In genomic region chr2:181241602-181242313, GRCm38 (mm10) we compare ENCODE assay signal across 8 mouse cellular contexts. TPM values are rescaled to one million over a fixed set of nuclear protein-coding genes. Genes with fewer than 3 reads are reported as not detected.
A peak's percentile ranks its signal among the peaks of the same experiment; 100 is the strongest.
DNase-seq lines count a peak whose midpoint lies in the region; ATAC-seq lines count a peak whose summit lies in the region.

TSS of gene Helz2 (minus strand) at chr2:181242027.

- no peaks in the 10 kb centered on the region for H3K9me3 ChIP-seq in forebrain, embryonic 14.5 days (replicated peaks; ENCODE audit: control insufficient read depth, low read length)
- H3K9me3 ChIP-seq in liver, embryonic 15.5 days (replicated peaks) = no peaks in the 10 kb centered on the region
- H3K9me3 ChIP-seq in neural tube, embryonic 14.5 days (ENCODE audit: control insufficient read depth, low read length) = no peaks in the 10 kb centered on the region

- 12% methylated on average over 16 of the region's 16 CpGs for WGBS in forebrain, embryonic 14.5 days
- WGBS in liver, embryonic 15.5 days (ENCODE audit: insufficient replicate concordance) = 4% methylated on average over 16 of the region's 16 CpGs
- WGBS in neural tube, embryonic 14.5 days = 11% methylated on average over 16 of the region's 16 CpGs

- peak within 1 kb of the TSS; percentile 14 for H3K4me3 ChIP-seq in forebrain, embryonic 14.5 days (ENCODE audit: low read depth, low read length)
- H3K4me3 ChIP-seq in liver, embryonic 15.5 days (replicated peaks) = peak within 1 kb of the TSS; percentile 76
- peak within 1 kb of the TSS; percentile 16; the same call in 1 of the 2 replicates for H3K4me3 ChIP-seq in neural tube, embryonic 14.5 days (ENCODE audit: low read depth, low read length)

- H3K9ac ChIP-seq in forebrain, embryonic 14.5 days (ENCODE audit: low read length) = peak within 1 kb of the TSS; percentile 29; the same call in 1 of the 2 replicates
- peak within 1 kb of the TSS; percentile 79 for H3K9ac ChIP-seq in liver, embryonic 15.5 days
- H3K9ac ChIP-seq in neural tube, embryonic 14.5 days (replicated peaks; ENCODE audit: low read depth, low read length) = no peak within 1 kb of the TSS; the same call in 1 of the 2 replicates

- H3K27me3 ChIP-seq in forebrain, embryonic 14.5 days (replicated peaks; ENCODE audit: control insufficient read depth, insufficient read depth, low read length) = no peaks in the 10 kb centered on the region
- no peaks in the 10 kb centered on the region for H3K27me3 ChIP-seq in liver, embryonic 15.5 days
- H3K27me3 ChIP-seq in neural tube, embryonic 14.5 days (ENCODE audit: control insufficient read depth, insufficient read depth, low read length) = no peaks in the 10 kb centered on the region

- ATAC-seq in forebrain, embryonic 14.5 days = no peak
- ATAC-seq in liver, embryonic 15.5 days (ENCODE audit: insufficient read depth) = peak; percentile 72
- ATAC-seq in neural tube, embryonic 14.5 days (ENCODE audit: low read depth) = no peak

- H3K36me3 ChIP-seq in forebrain, embryonic 14.5 days (ENCODE audit: control insufficient read depth, insufficient read depth, low read length) = no peaks in the 10 kb centered on the region
- H3K36me3 ChIP-seq in liver, embryonic 15.5 days (replicated peaks) = peaks cover 35% of the 10 kb centered on the region
- no peaks in the 10 kb centered on the region for H3K36me3 ChIP-seq in neural tube, embryonic 14.5 days (ENCODE audit: control insufficient read depth, insufficient read depth, low read length)

- H3K4me2 ChIP-seq in forebrain, embryonic 14.5 days (ENCODE audit: low read length) = peak within 1 kb of the TSS; percentile 40
- H3K4me2 ChIP-seq in liver, embryonic 15.5 days = peak within 1 kb of the TSS; percentile 79
- peak within 1 kb of the TSS; percentile 34; the same call in 1 of the 2 replicates for H3K4me2 ChIP-seq in neural tube, embryonic 14.5 days (ENCODE audit: low read depth, low read length)

- 0 out of 2 replicates have a peak, but pooled peaks cover 3% of the 10 kb centered on the region for H3K4me1 ChIP-seq in forebrain, embryonic 14.5 days (ENCODE audit: control insufficient read depth, insufficient read depth, low read length)
- H3K4me1 ChIP-seq in liver, embryonic 15.5 days (replicated peaks) = peaks cover 50% of the 10 kb centered on the region
- H3K4me1 ChIP-seq in neural tube, embryonic 14.5 days (ENCODE audit: control insufficient read depth, insufficient read depth, low read length) = no peaks in the 10 kb centered on the region

- H3K27ac ChIP-seq in forebrain, embryonic 14.5 days (ENCODE audit: low read depth, low read length) = no peak within 1 kb of the TSS
- H3K27ac ChIP-seq in liver, embryonic 15.5 days (replicated peaks) = peak within 1 kb of the TSS; percentile 77
- H3K27ac ChIP-seq in neural tube, embryonic 14.5 days (ENCODE audit: low read depth, low read length) = no peak within 1 kb of the TSS

- peak; percentile 91 for DNase-seq in CD4-positive, CD25-positive, alpha-beta regulatory T cell, adult 2 months (ENCODE audit: low read depth, low spot score)
- peak; percentile 78 for DNase-seq in adrenal gland, adult 2 months
- no peak for DNase-seq in forebrain, embryonic 14.5 days (ENCODE audit: low spot score)
- DNase-seq in induced T-regulatory cell, adult 2 months (ENCODE audit: low read depth) = peak; percentile 94
- DNase-seq in cerebellum, adult 11-12 months = no peak
- DNase-seq in cerebellum, adult 11 months = no peak

RNA-seq across cellular contexts. Expression of gene Helz2, which starts in this region (rescaled TPM):
- total RNA-seq in adrenal gland, adult 2 months (2021) = 10 to 100 TPM; 15.3 to 25.0 TPM
- 29.6 and 33.1 TPM in 2 replicates for polyA plus RNA-seq in adrenal gland, adult 2 months (2012; rRNA removed)
- 0.33 and 0.41 TPM in 2 replicates for polyA plus RNA-seq in forebrain, embryonic 14.5 days (2014; fragmentation: Nextera tagmentation; extraction: Ambion mirVana)
- polyA plus RNA-seq in liver, embryonic 15.5 days (2015; fragmentation: Nextera tagmentation; extraction: Ambion mirVana) = 2.3 and 2.6 TPM in 2 replicates
- 0.28 and 0.45 TPM in 2 replicates for polyA plus RNA-seq in neural tube, embryonic 14.5 days (2014; fragmentation: Nextera tagmentation; extraction: Ambion mirVana)

Comparison
In these comparisons a context has a peak if more than half of its experiments do, and no peak if none do; other contexts are left out.
1. DNase-seq: peak in CD4-positive, CD25-positive, alpha-beta regulatory T cell, adult 2 months (single experiment), adrenal gland, adult 2 months (single experiment) and induced T-regulatory cell, adult 2 months (single experiment); none in forebrain, embryonic 14.5 days (single experiment), cerebellum, adult 11-12 months (single experiment) and cerebellum, adult 11 months (single experiment).
2. H3K4me3 ChIP-seq: peak in every context shown above with its lines; median percentile 76 in liver, embryonic 15.5 days; 16 in neural tube, embryonic 14.5 days; 14 in forebrain, embryonic 14.5 days.
3. Peak in every context shown above with its lines, with median percentiles within 50 percentile points of each other: H3K4me2 ChIP-seq.